Mouse (Mus musculus): ENCODE data around the gene Dsn1. TPM values are rescaled to one million over a fixed set of nuclear protein-coding genes. Genes with fewer than 3 reads are reported as not detected.

The Dsn1 gene
- polyA plus RNA-seq, 1 experiment from 2014 or later, result 27.7 TPM

DNA sequence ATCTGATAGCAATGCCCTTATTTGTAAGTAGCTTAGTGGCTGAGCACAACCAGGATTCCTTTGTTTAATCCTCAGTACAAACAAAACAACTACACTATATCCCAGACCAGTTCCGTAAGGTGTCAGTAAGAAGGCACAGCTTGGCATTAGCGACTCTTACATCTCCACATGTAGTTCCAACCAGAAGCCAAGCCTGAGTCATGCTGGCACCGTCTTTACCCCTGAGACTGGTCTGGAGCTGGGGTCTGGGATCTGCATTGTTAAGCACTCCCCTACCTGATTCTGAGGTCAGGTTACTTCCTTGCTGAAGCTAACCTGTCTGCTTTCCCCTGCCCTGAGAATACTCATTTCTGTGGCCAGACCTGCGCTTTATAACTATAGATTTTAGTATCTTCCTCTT is 38.5 kb downstream of the Dsn1 start:
- Histone ChIP-seq H3K4me3 (ENCODE audit: low read depth, low read length) (no peak overlapping the region), H3K27ac (ENCODE audit: low read depth, low read length) (no peak overlapping the region), H3K9ac (ENCODE audit: low read length) (no peak overlapping the region), H3K27me3 (replicated peaks; ENCODE audit: control insufficient read depth, insufficient read depth, low read length) (no peaks in the 10 kb centered on the region), H3K36me3 (ENCODE audit: control insufficient read depth, insufficient read depth, low read length) (peaks cover 5% of the 10 kb centered on the region; the same call in 1 of the 2 replicates), H3K4me1 (ENCODE audit: control insufficient read depth, insufficient read depth, low read length) (no peaks in the 10 kb centered on the region), H3K9me3 (replicated peaks; ENCODE audit: control insufficient read depth, low read length) (no peaks in the 10 kb centered on the region), H3K4me2 (ENCODE audit: low read length) (no peak overlapping the region)
- 84% methylated on average over 4 of the region's 4 CpGs for WGBS
- no peak for ATAC-seq
- no peak for DNase-seq (ENCODE audit: low spot score)

GRCm38 (mm10) chr2:156967388-156967787 is 39.6 kb downstream of the Dsn1 start:
- peaks cover 5% of the 10 kb centered on the region; the same call in 1 of the 2 replicates for H3K36me3 ChIP-seq (ENCODE audit: control insufficient read depth, insufficient read depth, low read length)
- DNase-seq (ENCODE audit: low spot score) (no peak), ATAC-seq (no peak)
- H3K9me3 ChIP-seq (replicated peaks; ENCODE audit: control insufficient read depth, low read length), result no peaks in the 10 kb centered on the region
- no peak overlapping the region for H3K4me3 ChIP-seq (ENCODE audit: low read depth, low read length)
- no peak overlapping the region for H3K9ac ChIP-seq (ENCODE audit: low read length)
- H3K4me1 ChIP-seq (ENCODE audit: control insufficient read depth, insufficient read depth, low read length), result no peaks in the 10 kb centered on the region
- no peaks in the 10 kb centered on the region for H3K27me3 ChIP-seq (replicated peaks; ENCODE audit: control insufficient read depth, insufficient read depth, low read length)
- 83% methylated on average over 6 of the region's 6 CpGs for WGBS
- H3K4me2 ChIP-seq (ENCODE audit: low read length), result no peak overlapping the region
- no peak overlapping the region for H3K27ac ChIP-seq (ENCODE audit: low read depth, low read length)

- DNase-seq (ENCODE audit: low spot score) (no peak), ATAC-seq (no peak)
- WGBS, result 96% methylated on average over 7 of the region's 7 CpGs
- Histone ChIP-seq H3K27me3 (replicated peaks; ENCODE audit: control insufficient read depth, insufficient read depth, low read length) (no peaks in the 10 kb centered on the region), H3K4me1 (ENCODE audit: control insufficient read depth, insufficient read depth, low read length) (no peaks in the 10 kb centered on the region), H3K4me2 (ENCODE audit: low read length) (no peak overlapping the region), H3K9me3 (replicated peaks; ENCODE audit: control insufficient read depth, low read length) (no peaks in the 10 kb centered on the region), H3K9ac (ENCODE audit: low read length) (no peak overlapping the region), H3K27ac (ENCODE audit: low read depth, low read length) (no peak overlapping the region), H3K4me3 (ENCODE audit: low read depth, low read length) (no peak overlapping the region), H3K36me3 (ENCODE audit: control insufficient read depth, insufficient read depth, low read length) (peaks cover 5% of the 10 kb centered on the region; the same call in 1 of the 2 replicates)
Measured at GRCm38 (mm10) chr2:156963891-156964290, 43.1 kb downstream of the Dsn1 start.

DNA sequence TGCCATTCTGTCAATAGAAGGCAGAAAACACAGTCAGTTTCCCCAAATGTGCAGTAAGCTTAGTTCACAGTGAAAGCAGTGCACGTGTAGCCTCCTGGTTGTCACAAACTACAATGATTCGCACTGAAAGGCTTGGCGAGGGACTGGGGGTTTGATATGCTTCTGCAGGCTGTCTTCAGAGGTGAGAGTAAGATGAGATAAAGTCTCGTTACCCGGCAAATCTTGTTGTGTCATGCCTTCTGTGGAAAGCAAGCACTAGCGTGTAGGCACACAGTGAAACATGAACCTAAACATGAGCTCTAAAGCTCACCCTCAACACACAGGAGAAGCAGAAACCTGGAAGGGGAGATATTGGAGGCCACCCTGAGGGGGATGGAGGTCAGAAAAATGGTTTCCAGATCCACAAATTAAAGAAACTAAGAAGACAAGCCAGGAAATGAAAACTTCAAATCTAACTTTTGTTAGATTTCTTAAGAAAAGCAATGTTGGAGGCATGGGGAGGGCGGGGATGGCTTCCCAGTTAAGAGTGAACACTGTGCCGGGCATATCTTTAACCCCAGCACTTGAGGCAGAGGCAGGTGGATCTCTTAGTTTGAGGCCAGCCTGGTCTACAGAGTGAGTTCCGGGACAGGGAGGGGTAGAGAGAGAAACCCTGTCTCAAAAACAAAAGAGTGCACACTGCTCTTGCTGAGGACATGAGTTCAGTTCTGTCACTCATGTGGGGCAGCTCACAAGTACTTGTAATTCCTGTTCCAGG is 48.3 kb downstream of the Dsn1 start:
- Histone ChIP-seq H3K4me2 (ENCODE audit: low read length) (no peak overlapping the region), H3K4me3 (ENCODE audit: low read depth, low read length) (no peak overlapping the region), H3K36me3 (ENCODE audit: control insufficient read depth, insufficient read depth, low read length) (peaks cover 2% of the 10 kb centered on the region; the same call in 1 of the 2 replicates), H3K9ac (ENCODE audit: low read length) (no peak overlapping the region), H3K27ac (ENCODE audit: low read depth, low read length) (no peak overlapping the region), H3K27me3 (replicated peaks; ENCODE audit: control insufficient read depth, insufficient read depth, low read length) (no peaks in the 10 kb centered on the region), H3K9me3 (replicated peaks; ENCODE audit: control insufficient read depth, low read length) (no peaks in the 10 kb centered on the region), H3K4me1 (ENCODE audit: control insufficient read depth, insufficient read depth, low read length) (no peaks in the 10 kb centered on the region)
- ATAC-seq (no peak), DNase-seq (ENCODE audit: low spot score) (no peak)
- 89% methylated on average over 9 of the region's 9 CpGs for WGBS

GRCm38 (mm10) chr2:156957035-156957434 is 49.9 kb downstream of the Dsn1 start:
- WGBS, result 90% methylated on average over 2 of the region's 2 CpGs
- no peaks in the 10 kb centered on the region for H3K9me3 ChIP-seq (replicated peaks; ENCODE audit: control insufficient read depth, low read length)

DNA sequence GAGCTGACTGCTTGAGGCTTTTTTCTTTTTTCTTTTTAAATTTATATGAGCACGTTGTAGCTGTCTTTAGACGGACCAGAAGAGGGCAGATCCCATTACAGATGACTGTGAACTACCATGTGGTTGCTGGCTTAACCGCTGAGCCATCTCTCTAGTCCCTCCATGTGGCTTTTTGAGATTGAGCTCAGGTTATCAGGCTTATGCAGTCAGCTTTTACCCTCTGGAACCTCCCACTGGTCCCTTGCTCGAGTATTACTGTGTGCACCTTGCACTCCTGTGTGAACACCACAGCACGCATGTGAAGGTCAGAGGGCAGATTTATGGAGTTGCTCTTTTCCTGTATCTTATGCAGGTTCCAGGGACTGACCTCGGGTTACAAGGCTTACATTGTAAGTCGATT is 50.6 kb downstream of the Dsn1 start:
- no peak overlapping the region for H3K9ac ChIP-seq (ENCODE audit: low read length)
- H3K27me3 ChIP-seq (replicated peaks; ENCODE audit: control insufficient read depth, insufficient read depth, low read length), result no peaks in the 10 kb centered on the region
- DNase-seq (ENCODE audit: low spot score), result no peak
- no peaks in the 10 kb centered on the region for H3K4me1 ChIP-seq (ENCODE audit: control insufficient read depth, insufficient read depth, low read length)
- 84% methylated on average over 7 of the region's 7 CpGs for WGBS
- no peak overlapping the region for H3K4me3 ChIP-seq (ENCODE audit: low read depth, low read length)
- no peaks in the 10 kb centered on the region for H3K9me3 ChIP-seq (replicated peaks; ENCODE audit: control insufficient read depth, low read length)
- H3K36me3 ChIP-seq (ENCODE audit: control insufficient read depth, insufficient read depth, low read length), result peaks cover 2% of the 10 kb centered on the region; the same call in 1 of the 2 replicates
- no peak for ATAC-seq
- no peak overlapping the region for H3K27ac ChIP-seq (ENCODE audit: low read depth, low read length)
- H3K4me2 ChIP-seq (ENCODE audit: low read length), result no peak overlapping the region

More at GRCm38 (mm10) chr2:156957035-156957434, 49.9 kb downstream of the Dsn1 start:
- H3K4me3 ChIP-seq (ENCODE audit: low read depth, low read length), result no peak overlapping the region
- no peak overlapping the region for H3K4me2 ChIP-seq (ENCODE audit: low read length)
- DNase-seq (ENCODE audit: low spot score) (no peak), ATAC-seq (no peak)
- peaks cover 2% of the 10 kb centered on the region; the same call in 1 of the 2 replicates for H3K36me3 ChIP-seq (ENCODE audit: control insufficient read depth, insufficient read depth, low read length)
- H3K27me3 ChIP-seq (replicated peaks; ENCODE audit: control insufficient read depth, insufficient read depth, low read length), result no peaks in the 10 kb centered on the region
- H3K27ac ChIP-seq (ENCODE audit: low read depth, low read length), result no peak overlapping the region
- H3K9ac ChIP-seq (ENCODE audit: low read length), result no peak overlapping the region
- H3K4me1 ChIP-seq (ENCODE audit: control insufficient read depth, insufficient read depth, low read length), result no peaks in the 10 kb centered on the region

DNA sequence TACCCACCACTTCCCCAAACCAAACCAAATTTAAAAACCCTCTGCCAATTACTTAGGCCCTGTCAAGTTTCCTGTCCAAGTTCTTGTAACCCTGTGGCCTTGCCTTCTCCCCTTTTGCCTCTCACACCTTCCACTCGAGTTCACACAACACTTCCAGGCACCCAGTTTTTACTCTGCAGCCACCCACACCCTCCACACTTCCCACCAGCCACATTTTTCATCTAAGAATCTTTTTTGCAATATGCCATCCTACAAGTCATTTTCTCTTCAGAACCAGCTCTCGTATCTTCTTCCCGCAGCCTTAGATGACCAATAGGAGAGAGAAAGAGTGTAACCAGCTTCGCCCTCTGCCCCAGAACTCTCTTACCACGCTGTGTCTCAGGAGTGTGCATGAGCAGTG is 52.5 kb downstream of the Dsn1 start:
- no peak overlapping the region for H3K9ac ChIP-seq (ENCODE audit: low read length)
- no peaks in the 10 kb centered on the region for H3K9me3 ChIP-seq (replicated peaks; ENCODE audit: control insufficient read depth, low read length)
- no peaks in the 10 kb centered on the region for H3K4me1 ChIP-seq (ENCODE audit: control insufficient read depth, insufficient read depth, low read length)
- H3K27ac ChIP-seq (ENCODE audit: low read depth, low read length), result no peak overlapping the region
- no peaks in the 10 kb centered on the region for H3K27me3 ChIP-seq (replicated peaks; ENCODE audit: control insufficient read depth, insufficient read depth, low read length)
- no peak overlapping the region for H3K4me3 ChIP-seq (ENCODE audit: low read depth, low read length)
- DNase-seq (ENCODE audit: low spot score) (no peak), ATAC-seq (no peak)
- WGBS, result 93% methylated on average over 5 of the region's 5 CpGs
- no peak overlapping the region for H3K4me2 ChIP-seq (ENCODE audit: low read length)
- peaks cover 2% of the 10 kb centered on the region; the same call in 1 of the 2 replicates for H3K36me3 ChIP-seq (ENCODE audit: control insufficient read depth, insufficient read depth, low read length)

DNA sequence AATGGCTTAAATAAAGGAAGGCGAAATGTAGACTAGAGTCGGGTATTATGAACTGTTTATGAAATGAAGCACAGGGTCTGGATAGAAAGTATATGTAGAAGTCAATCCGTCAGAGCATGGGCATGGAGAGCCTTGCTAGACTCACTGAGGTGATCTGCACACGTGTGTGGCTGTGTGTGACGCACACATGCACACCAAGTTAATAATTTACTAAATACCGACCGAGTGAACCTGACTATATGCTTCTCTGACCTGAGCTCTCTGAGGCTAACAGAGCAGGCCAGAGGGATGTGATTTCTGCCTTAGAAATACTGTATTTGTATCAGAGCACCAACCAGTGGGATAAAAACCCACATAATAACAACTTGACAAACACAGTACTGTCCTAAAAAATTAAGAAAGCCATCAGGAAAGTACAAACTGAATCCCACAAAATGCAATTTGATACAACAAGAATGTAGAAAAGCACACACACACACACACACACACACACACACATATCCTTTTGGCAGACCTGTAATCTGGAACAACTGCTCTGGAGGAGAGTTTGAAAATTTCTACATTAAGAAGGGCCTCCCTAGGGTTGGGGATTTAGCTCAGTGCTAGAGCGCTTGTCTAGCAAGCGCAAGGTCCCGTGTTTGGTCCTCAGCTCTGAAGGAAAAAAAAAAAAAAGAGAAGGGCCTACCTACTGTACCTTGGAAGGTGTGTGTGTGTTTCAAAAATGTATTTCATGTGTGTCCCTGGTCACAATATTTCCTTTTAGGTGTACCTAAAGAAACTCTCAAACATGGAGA is 55.5 kb downstream of the Dsn1 start:
- H3K9ac ChIP-seq (ENCODE audit: low read length), result no peak overlapping the region
- H3K36me3 ChIP-seq (ENCODE audit: control insufficient read depth, insufficient read depth, low read length), result peaks cover 23% of the 10 kb centered on the region
- no peak overlapping the region for H3K27ac ChIP-seq (ENCODE audit: low read depth, low read length)
- no peak overlapping the region for H3K4me3 ChIP-seq (ENCODE audit: low read depth, low read length)
- DNase-seq (ENCODE audit: low spot score) (no peak), ATAC-seq (no peak)
- H3K9me3 ChIP-seq (replicated peaks; ENCODE audit: control insufficient read depth, low read length), result no peaks in the 10 kb centered on the region
- H3K4me2 ChIP-seq (ENCODE audit: low read length), result no peak overlapping the region
- no peaks in the 10 kb centered on the region for H3K27me3 ChIP-seq (replicated peaks; ENCODE audit: control insufficient read depth, insufficient read depth, low read length)
- no peaks in the 10 kb centered on the region for H3K4me1 ChIP-seq (ENCODE audit: control insufficient read depth, insufficient read depth, low read length)
- 94% methylated on average over 10 of the region's 10 CpGs for WGBS

GRCm38 (mm10) chr2:156950816-156951215 is 56.1 kb downstream of the Dsn1 start:
- ATAC-seq, result no peak
- no peaks in the 10 kb centered on the region for H3K9me3 ChIP-seq (replicated peaks; ENCODE audit: control insufficient read depth, low read length)
- H3K27ac ChIP-seq (ENCODE audit: low read depth, low read length), result no peak overlapping the region
- H3K9ac ChIP-seq (ENCODE audit: low read length), result no peak overlapping the region
- H3K4me1 ChIP-seq (ENCODE audit: control insufficient read depth, insufficient read depth, low read length), result no peaks in the 10 kb centered on the region
- peaks cover 27% of the 10 kb centered on the region for H3K36me3 ChIP-seq (ENCODE audit: control insufficient read depth, insufficient read depth, low read length)
- no peak overlapping the region for H3K4me2 ChIP-seq (ENCODE audit: low read length)
- H3K27me3 ChIP-seq (replicated peaks; ENCODE audit: control insufficient read depth, insufficient read depth, low read length), result no peaks in the 10 kb centered on the region
- DNase-seq (ENCODE audit: low spot score), result peak; percentile 19
- no peak overlapping the region for H3K4me3 ChIP-seq (ENCODE audit: low read depth, low read length)
- WGBS, result 80% methylated on average over 3 of the region's 3 CpGs

Data from forebrain, embryonic 14.5 days (tissue).